Mouse (Mus musculus) frontal cortex, postnatal 10 days (tissue): Measurements from ENCODE around the gene Mrm1.
"Not testable (repeated sequence)": the region's sequence is repeated elsewhere in the genome, so short reads cannot be mapped to it uniquely, and the experiment has no call there.

Experiments
- DNase-seq, 2 experiments: peaks; one replicate each; pipeline ENCODE4 v3.0.0; 2022; ENCODE audit warnings: low spot score in 2 of 2, mixed read lengths in 1 of 2

Mrm1 gene

GRCm38 (mm10) chr11:84818961-84819692, at the start of gene Mrm1:
Gene Mrm1, minus strand, starts transcription at chr11:84819515.
- DNase-seq, result peak; percentile 91

GRCm38 (mm10) chr11:84868786-84869259, 49.5 kb upstream of the Mrm1 start:
- DNase-seq, result no peak

- no peak for DNase-seq
These were observed 48.3 kb upstream of the Mrm1 start for GRCm38 (mm10) chr11:84867586-84867985.

GRCm38 (mm10) chr11:84865268-84865667, 46.0 kb upstream of the Mrm1 start:
- DNase-seq, result no peak

- DNase-seq, result no peak
These were observed 36.0 kb upstream of the Mrm1 start for GRCm38 (mm10) chr11:84855285-84855684.

- DNase-seq, result no peak
These were observed 28.3 kb upstream of the Mrm1 start for GRCm38 (mm10) chr11:84847475-84848090.

GRCm38 (mm10) chr11:84846741-84847474, 27.6 kb upstream of the Mrm1 start:
- no peak for DNase-seq

GRCm38 (mm10) chr11:84839330-84839729, 20.0 kb upstream of the Mrm1 start:
- no peak for DNase-seq

GRCm38 (mm10) chr11:84829495-84829894, 10.2 kb upstream of the Mrm1 start:
- DNase-seq, result not testable (repeated sequence)

GRCm38 (mm10) chr11:84828516-84829399, 9.4 kb upstream of the Mrm1 start, which contains the start of gene Dhrs11:
Gene Dhrs11, minus strand, starts transcription at chr11:84828994.
- DNase-seq, result peak; percentile 85 to 88

GRCm38 (mm10) chr11:84827901-84828503, 8.7 kb upstream of the Mrm1 start:
- DNase-seq, result no peak

GRCm38 (mm10) chr11:84827492-84827891, 8.2 kb upstream of the Mrm1 start:
- no peak for DNase-seq

- DNase-seq, result no peak
These were observed 6.9 kb upstream of the Mrm1 start for GRCm38 (mm10) chr11:84826185-84826584.

- DNase-seq, result no peak
These were observed 6.0 kb upstream of the Mrm1 start for GRCm38 (mm10) chr11:84825261-84825807.

- no peak for DNase-seq
These were observed 4.2 kb upstream of the Mrm1 start for GRCm38 (mm10) chr11:84823484-84823897.

GRCm38 (mm10) chr11:84822487-84822886, 3.2 kb upstream of the Mrm1 start:
- DNase-seq, result no peak

GRCm38 (mm10) chr11:84821131-84821770, 1.9 kb upstream of the Mrm1 start:
- DNase-seq, result no peak

GRCm38 (mm10) chr11:84818085-84818960, 992 bp downstream of the Mrm1 start:
- peak in 1 of 2 experiments; percentile 66 for DNase-seq

GRCm38 (mm10) chr11:84817362-84817761, 2.0 kb downstream of the Mrm1 start:
- no peak for DNase-seq
